Mouse (Mus musculus) gastrocnemius, postnatal 25 days (tissue): ENCODE measurements around the gene Gm3099. TPM values are rescaled to one million over a fixed set of nuclear protein-coding genes. Genes with fewer than 3 reads are reported as not detected.
"Not testable (repeated sequence)": the region's sequence is repeated elsewhere in the genome, so short reads cannot be mapped to it uniquely, and the experiment has no call there.

Experiments
- DNase-seq: peaks from one replicate; pipeline ENCODE4 v3.0.0; 2022
- long read RNA-seq, 2 experiments: library from polyadenylated mRNA; stranded (forward); transcript quantifications; one replicate each; pipeline ENCODE4 v2.0.0; 2021
- total RNA-seq, 2 experiments: library from RNA; stranded (reverse); gene quantifications; 1 replicate in 1 of 2; 2 replicates in 1 of 2; pipeline ENCODE4 v1.2.3; 2021

The Gm3099 gene
- not detected for total RNA-seq
- long read RNA-seq, experiment 1: 0 reads
- long read RNA-seq, experiment 2: 0 reads

GRCm38 (mm10) chr14:3998094-3998493 is at the start of gene Gm3099:
Gm3099 (plus strand) TSS chr14:3998394.
- not testable (repeated sequence) for DNase-seq

- DNase-seq: not testable (repeated sequence)
Observed at GRCm38 (mm10) chr14:3963247-3963646, 34.9 kb upstream of the Gm3099 start, which contains the start of gene Gm3095. Gm3095 (plus strand) TSS chr14:3963547.

- DNase-seq: not testable (repeated sequence)
Observed at GRCm38 (mm10) chr14:4023641-4024040, 25.4 kb downstream of the Gm3099 start, which contains the start of gene Gm5796. Gm5796 (plus strand) TSS chr14:4023941.

Other genes with a start within 250 kb of the Gm3099 start
- gene Gm3002, start 188.3 kb upstream of the Gm3099 start, total RNA-seq: not detected
- not detected for gene Gm3033, start 152.1 kb upstream of the Gm3099 start, total RNA-seq
- gene Gm2916, start 114.2 kb upstream of the Gm3099 start, total RNA-seq: not detected
- gene Gm3029, start 66.6 kb upstream of the Gm3099 start, total RNA-seq: not detected
- gene Gm3095, start 34.8 kb upstream of the Gm3099 start, total RNA-seq: not detected
- under 1 TPM in 1 of 2 experiments, not detected in 1; 0.54 TPM for gene Gm5796, start 25.5 kb downstream of the Gm3099 start, total RNA-seq
- under 1 TPM in 1 of 2 experiments, not detected in 1; 0.16 TPM for gene Gm3115, start 85.7 kb downstream of the Gm3099 start, total RNA-seq
- gene Gm8108, start 112.1 kb downstream of the Gm3099 start, total RNA-seq: under 1 TPM in 1 of 2 experiments, not detected in 1; 0.40 TPM
- gene Gm3127, start 166.6 kb downstream of the Gm3099 start, total RNA-seq: not detected
- not detected for gene Gm2974, start 184.2 kb downstream of the Gm3099 start, total RNA-seq